11 mouse cellular contexts compared by ENCODE assay signal in genomic region chr9:91380458-91380914, GRCm38 (mm10). TPM values are rescaled to one million over a fixed set of nuclear protein-coding genes. Genes with fewer than 3 reads are reported as not detected.
DNase-seq lines count a peak whose midpoint lies in the region; ATAC-seq and TF ChIP-seq lines count a peak whose summit lies in the region.
"Had no signal": no experiment of that assay in that cellular context is flagged by ENCODE, and none has a peak within 500 bp of the region (broad histone marks: within the 10 kb centered on the region; RNA-seq: fewer than 3 reads in every experiment).

No protein-coding gene starts in this region.

- no peak for TF ChIP-seq CTCF in gastrocnemius, adult 2 months (IDR thresholded peaks at IDR 0.05)
- TF ChIP-seq CTCF in cerebellum, adult 2 months (IDR thresholded peaks at IDR 0.05; ENCODE audit: borderline replicate concordance, insufficient read depth, low read depth, low read length) = no peak

- H3K27ac ChIP-seq in gastrocnemius, adult 2 months = no peak overlapping the region
- peak overlapping the region; percentile 94 for H3K27ac ChIP-seq in cerebellum, adult 2 months (ENCODE audit: insufficient read depth, low read length)
- H3K27ac ChIP-seq in forebrain, embryonic 13.5 days = peak overlapping the region; percentile 94
- peak overlapping the region; percentile 92 for H3K27ac ChIP-seq in midbrain, embryonic 13.5 days
- H3K27ac ChIP-seq: lung, embryonic 15.5 days had no signal

- ATAC-seq in forebrain, embryonic 13.5 days = no peak
- ATAC-seq in midbrain, embryonic 13.5 days = no peak

- no peaks in the 10 kb centered on the region for H3K36me3 ChIP-seq in forebrain, embryonic 13.5 days (ENCODE audit: poor library complexity, severe bottlenecking)
- no peaks in the 10 kb centered on the region for H3K36me3 ChIP-seq in midbrain, embryonic 13.5 days
- H3K36me3 ChIP-seq: lung, embryonic 15.5 days had no signal

- peaks cover 22% of the 10 kb centered on the region for H3K4me1 ChIP-seq in cerebellum, adult 2 months (ENCODE audit: control insufficient read depth, insufficient read depth, low read length)
- peaks cover 41% of the 10 kb centered on the region for H3K4me1 ChIP-seq in forebrain, embryonic 13.5 days
- H3K4me1 ChIP-seq in midbrain, embryonic 13.5 days (replicated peaks) = peaks cover 46% of the 10 kb centered on the region

- H3K4me3 ChIP-seq in gastrocnemius, adult 2 months = peak overlapping the region; percentile 77
- peak overlapping the region; percentile 83 for H3K4me3 ChIP-seq in cerebellum, adult 2 months (replicated peaks; ENCODE audit: insufficient read depth, low read depth, low read length)
- H3K4me3 ChIP-seq in forebrain, embryonic 13.5 days = peak overlapping the region; percentile 50
- H3K4me3 ChIP-seq in midbrain, embryonic 13.5 days (replicated peaks) = peak overlapping the region; percentile 54

- H3K27me3 ChIP-seq in cerebellum, adult 2 months (ENCODE audit: control insufficient read depth, insufficient read depth, low read length) = no peaks in the 10 kb centered on the region
- H3K27me3 ChIP-seq in forebrain, embryonic 13.5 days = peaks cover 95% of the 10 kb centered on the region
- H3K27me3 ChIP-seq in midbrain, embryonic 13.5 days = peaks cover 91% of the 10 kb centered on the region

- H3K4me2 ChIP-seq in forebrain, embryonic 13.5 days = peak overlapping the region; percentile 69
- H3K4me2 ChIP-seq in midbrain, embryonic 13.5 days (replicated peaks) = peak overlapping the region; percentile 70

- peak overlapping the region; percentile 69 for H3K9ac ChIP-seq in forebrain, embryonic 13.5 days
- H3K9ac ChIP-seq in midbrain, embryonic 13.5 days (replicated peaks) = peak overlapping the region; percentile 88

- no peak for TF ChIP-seq POLR2A in cerebellum, adult 2 months (IDR thresholded peaks at IDR 0.05; ENCODE audit: borderline replicate concordance, insufficient read depth, low read length)

- DNase-seq in gastrocnemius, adult 2 months = no peak
- no peak for DNase-seq in gastrocnemius, postnatal 25 days
- DNase-seq in cerebellum, adult 2 months = peak; percentile 71 to 76
- no peak for DNase-seq in natural killer cell, adult 2 months (ENCODE audit: low spot score in 2 of 2)
- DNase-seq in left cerebral cortex, postnatal 4 days = no peak
- no peak for DNase-seq in frontal cortex, postnatal 14 days (ENCODE audit: low spot score in 2 of 2)

- intact Hi-C loops in gastrocnemius, adult 2 months (cut with DNase I) = no loop called here
- intact Hi-C loops in left cerebral cortex, postnatal 4 days (cut with DNase I) = no loop called here

- no peaks in the 10 kb centered on the region for H3K9me3 ChIP-seq in forebrain, embryonic 13.5 days (replicated peaks)
- no peaks in the 10 kb centered on the region for H3K9me3 ChIP-seq in midbrain, embryonic 13.5 days
- H3K9me3 ChIP-seq: lung, embryonic 15.5 days had no signal

- under 1% methylated on average over 9 of the region's 9 CpGs for WGBS in cerebellum, adult 2 months
- 0% methylated on average over 9 of the region's 9 CpGs for WGBS in forebrain, embryonic 13.5 days
- under 1% methylated on average over 9 of the region's 9 CpGs for WGBS in midbrain, embryonic 13.5 days

RNA-seq across cellular contexts. Expression of gene Zic1, which starts 14.9 kb away (rescaled TPM):
- 1 to 10 TPM in 1 of 2 experiments, under 1 TPM in 1; 0.81 to 1.4 TPM for total RNA-seq in gastrocnemius, adult 2 months (2021)
- 1 to 10 TPM in 1 of 2 experiments, under 1 TPM in 1; 0.08 to 1.9 TPM for total RNA-seq in gastrocnemius, postnatal 25 days (2021)
- 1,121 and 1,289 TPM in 2 replicates for polyA plus RNA-seq in cerebellum, adult 2 months (2012; rRNA removed)
- polyA plus RNA-seq in forebrain, embryonic 13.5 days (2015; fragmentation: Nextera tagmentation; extraction: Ambion mirVana) = 10.8 and 15.1 TPM in 2 replicates
- polyA plus RNA-seq in midbrain, embryonic 13.5 days (2015; fragmentation: Nextera tagmentation; extraction: Ambion mirVana) = 14.8 and 16.4 TPM in 2 replicates
- total RNA-seq in left cerebral cortex, postnatal 4 days (2021) = 10 to 100 TPM; 21.4 to 28.8 TPM
- total RNA-seq: common myeloid progenitor, adult 5-6 weeks had no signal
- polyA plus RNA-seq: heart, embryonic 14.5 days had no signal

RNA-seq across cellular contexts. Expression of gene Zic4, which starts 18.3 kb away (rescaled TPM):
- not detected for total RNA-seq in gastrocnemius, adult 2 months (2021)
- total RNA-seq in gastrocnemius, postnatal 25 days (2021) = not detected
- polyA plus RNA-seq in cerebellum, adult 2 months (2012; rRNA removed) = 37.4 and 45.3 TPM in 2 replicates
- polyA plus RNA-seq in forebrain, embryonic 13.5 days (2015; fragmentation: Nextera tagmentation; extraction: Ambion mirVana) = 48.4 and 62.0 TPM in 2 replicates
- polyA plus RNA-seq in midbrain, embryonic 13.5 days (2015; fragmentation: Nextera tagmentation; extraction: Ambion mirVana) = 53.2 and 56.6 TPM in 2 replicates
- total RNA-seq in left cerebral cortex, postnatal 4 days (2021) = 1 to 10 TPM; 9.4 to 10.0 TPM
- total RNA-seq: common myeloid progenitor, adult 5-6 weeks had no signal
- polyA plus RNA-seq: heart, embryonic 14.5 days; lung, embryonic 15.5 days had no signal

Comparison
In these comparisons a context has a peak if more than half of its experiments do, and no peak if none do; other contexts are left out.
1. DNase-seq: peak in cerebellum, adult 2 months (2 of 2); none in gastrocnemius, adult 2 months (single experiment), gastrocnemius, postnatal 25 days (single experiment), natural killer cell, adult 2 months (0 of 2), left cerebral cortex, postnatal 4 days (single experiment) and frontal cortex, postnatal 14 days (0 of 2).
2. RNA of gene Zic1, which starts 14.9 kb away (total RNA-seq): 21.4 to 28.8 TPM in left cerebral cortex, postnatal 4 days; 0.08 to 1.9 TPM in gastrocnemius, postnatal 25 days and 0.81 to 1.4 TPM in gastrocnemius, adult 2 months; every median in the first group is over 4 times any median in the second.
3. RNA of gene Zic4, which starts 18.3 kb away (total RNA-seq): 9.4 to 10.0 TPM in left cerebral cortex, postnatal 4 days; not detected in gastrocnemius, postnatal 25 days and not detected in gastrocnemius, adult 2 months; every median in the first group is over 4 times any median in the second.
4. Peak in every context shown above with its lines, with median percentiles within 50 percentile points of each other: H3K4me3 ChIP-seq.